Mouse (Mus musculus) liver, embryonic 14 days (tissue): Measurements from ENCODE around the gene Pqbp1. TPM values are rescaled to one million over a fixed set of nuclear protein-coding genes. Genes with fewer than 3 reads are reported as not detected.

Source experiments
- polyA plus RNA-seq: library from polyadenylated mRNA; depleted of rRNA; stranded (reverse); fragments of >200 nt; gene quantifications from 2 replicates; pipeline ENCODE4 v1.2.3, GENCODE M21; 2012; rRNA removed

Pqbp1 gene
- polyA plus RNA-seq = 48.7 and 50.7 TPM in 2 replicates

DNA sequence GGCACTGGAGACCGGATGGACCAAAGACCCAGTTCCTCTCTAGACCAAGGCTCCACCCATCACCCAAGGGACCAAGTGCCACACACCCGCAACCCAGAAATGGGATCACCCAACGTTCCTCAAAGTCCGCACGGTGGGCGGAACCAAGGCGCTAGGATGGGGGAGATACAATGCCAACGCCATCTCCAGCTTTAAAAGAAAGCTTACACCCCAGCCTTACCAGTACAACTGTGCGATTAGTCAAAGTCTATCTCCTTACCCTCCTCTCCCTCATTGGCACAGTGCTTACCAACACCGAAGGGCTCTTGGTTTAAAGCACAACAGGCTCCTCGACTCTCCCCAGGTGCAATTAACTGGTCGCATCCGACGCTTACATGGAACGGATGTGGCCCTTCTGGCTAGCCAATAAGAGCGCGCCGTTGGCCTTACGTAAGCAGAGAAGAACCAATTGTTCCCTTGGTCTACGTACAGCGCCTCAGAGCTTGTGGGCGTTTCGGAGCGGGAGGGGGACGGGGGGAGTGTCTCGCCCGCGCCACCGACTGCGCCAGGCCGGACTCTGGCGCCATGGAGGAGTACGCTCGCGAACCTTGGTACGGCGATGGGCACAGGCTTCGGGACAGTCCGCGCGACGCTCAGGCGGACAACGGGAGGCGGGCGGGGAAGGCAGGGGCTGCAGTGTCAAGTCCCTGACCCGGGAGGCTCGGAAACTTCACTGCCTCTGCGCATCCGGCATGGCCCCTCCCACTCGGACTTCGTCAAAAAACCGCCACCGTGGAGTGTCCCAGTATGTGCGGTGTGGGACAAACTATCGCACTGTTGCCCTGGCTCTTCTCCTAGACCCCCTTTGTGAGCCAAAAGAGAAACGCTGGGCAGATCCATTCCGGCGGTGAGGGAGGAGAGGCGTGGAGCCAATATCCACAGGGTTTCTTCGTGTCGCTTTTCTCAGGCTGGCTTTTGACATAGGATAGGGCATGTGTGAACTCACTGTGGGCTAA lies at the start of gene Pqbp1, which contains the start of gene Timm17b:
Pqbp1 (minus strand) TSS at position 390 of the 995 bp plus-strand sequence.
Timm17b (plus strand) TSS at position 478 of the 995 bp plus-strand sequence.

DNA sequence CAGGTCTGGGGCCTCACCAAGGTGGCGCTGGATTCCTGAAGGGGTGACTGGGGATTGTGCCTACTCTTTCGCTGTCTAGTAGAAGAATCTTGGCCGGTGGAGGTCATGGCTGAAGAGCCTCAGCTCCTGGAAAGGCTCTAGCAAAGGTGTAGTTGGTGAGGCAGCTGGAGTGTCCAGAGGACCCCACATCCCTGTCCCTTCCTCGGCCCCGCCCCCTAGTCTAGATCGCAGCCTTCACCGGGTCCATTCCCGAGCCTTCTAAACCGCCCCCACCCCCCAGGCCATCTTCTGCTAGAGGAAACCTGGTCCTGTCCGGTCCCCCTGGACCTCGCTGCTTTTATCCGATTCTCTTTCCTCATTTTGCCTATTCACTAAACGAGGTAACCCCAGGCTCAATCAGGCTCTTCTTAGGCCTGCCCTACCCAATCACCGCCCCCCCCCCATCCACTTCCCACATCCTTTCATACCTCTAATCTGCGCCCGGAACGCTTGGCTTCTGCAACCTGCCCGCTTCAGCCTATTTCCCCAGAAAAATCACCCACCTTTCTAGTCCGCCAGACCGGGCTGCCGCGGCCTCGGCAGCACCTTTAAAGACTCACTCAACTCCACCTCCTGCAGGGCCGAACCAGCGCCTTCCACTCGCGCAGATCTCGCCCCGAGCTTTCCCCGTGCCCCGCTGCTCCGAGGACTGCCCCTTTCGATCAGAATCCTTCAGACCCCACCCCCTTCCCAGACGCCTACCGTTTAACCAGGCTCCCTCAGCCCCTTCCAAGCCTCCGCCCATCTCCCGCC lies 48.2 kb upstream of the Pqbp1 start, which contains the start of gene Hdac6:
Hdac6 (minus strand) TSS at position 782 of the 792 bp plus-strand sequence.

DNA sequence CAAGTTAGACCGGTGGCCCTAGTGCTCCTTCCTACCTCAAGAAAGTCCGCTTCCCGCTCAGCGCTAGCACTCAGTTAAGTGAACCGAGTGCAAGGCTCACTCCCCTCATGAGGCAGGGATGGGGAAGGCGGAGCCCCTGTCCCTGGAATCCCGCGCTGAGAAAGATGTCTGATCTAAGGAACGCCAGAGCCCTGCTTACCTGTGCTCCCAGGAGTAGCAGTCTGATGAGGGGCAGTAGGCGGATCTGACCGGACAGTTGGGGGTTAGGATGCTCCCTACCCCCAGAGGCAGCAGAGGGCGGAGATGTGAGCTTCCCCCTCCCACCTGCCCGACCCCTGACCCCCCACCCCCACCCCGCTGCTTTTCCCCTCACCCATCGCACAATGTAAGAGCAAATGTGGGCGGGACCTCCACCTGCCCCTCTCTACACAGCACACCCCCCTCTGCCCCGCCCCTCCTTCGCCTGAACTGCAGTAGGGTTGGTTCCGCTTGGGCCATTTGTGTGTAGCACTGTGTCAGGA lies 29.3 kb upstream of the Pqbp1 start, which contains the start of gene Eras:
Eras (minus strand) TSS at position 338 of the 521 bp plus-strand sequence.

DNA sequence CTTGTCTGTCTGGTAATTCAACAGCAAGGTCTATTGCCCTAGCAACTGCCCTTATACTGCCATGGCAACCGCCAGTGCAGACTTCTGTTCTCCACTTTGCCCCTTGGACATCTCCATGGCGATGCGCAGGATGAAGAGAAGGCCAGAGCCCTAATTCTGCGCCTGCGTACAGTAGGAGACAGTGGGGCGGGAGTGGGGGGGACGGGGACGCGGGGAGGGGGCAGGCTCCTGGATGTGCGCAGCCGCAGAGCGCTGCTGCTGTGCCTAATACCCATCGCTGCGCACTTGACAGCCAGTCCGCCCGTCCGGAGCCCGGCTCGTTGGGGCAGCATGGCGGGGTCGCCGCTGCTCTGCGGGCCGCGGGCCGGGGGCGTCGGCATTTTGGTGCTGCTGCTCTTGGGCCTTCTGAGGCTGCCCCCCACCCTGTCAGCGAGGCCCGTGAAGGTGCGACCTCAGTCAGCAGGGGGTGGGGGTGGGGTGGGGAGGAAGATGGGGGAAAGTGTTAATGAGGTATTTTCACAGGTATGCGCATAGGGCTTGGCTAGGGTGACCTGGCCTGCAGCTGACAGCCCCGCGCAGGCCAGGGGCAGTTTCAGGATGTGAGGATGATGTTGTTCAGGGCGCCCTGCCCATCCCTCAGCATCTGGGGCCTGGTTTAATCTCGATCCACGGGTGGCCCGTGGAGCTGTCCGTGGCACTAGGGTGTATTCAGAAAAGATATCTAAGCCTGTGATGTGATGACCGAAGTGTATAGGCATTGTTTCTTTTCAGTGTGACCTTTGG lies 20.7 kb upstream of the Pqbp1 start, which contains the start of gene Pcsk1n:
Pcsk1n (plus strand) TSS at position 222 of the 783 bp plus-strand sequence.

DNA sequence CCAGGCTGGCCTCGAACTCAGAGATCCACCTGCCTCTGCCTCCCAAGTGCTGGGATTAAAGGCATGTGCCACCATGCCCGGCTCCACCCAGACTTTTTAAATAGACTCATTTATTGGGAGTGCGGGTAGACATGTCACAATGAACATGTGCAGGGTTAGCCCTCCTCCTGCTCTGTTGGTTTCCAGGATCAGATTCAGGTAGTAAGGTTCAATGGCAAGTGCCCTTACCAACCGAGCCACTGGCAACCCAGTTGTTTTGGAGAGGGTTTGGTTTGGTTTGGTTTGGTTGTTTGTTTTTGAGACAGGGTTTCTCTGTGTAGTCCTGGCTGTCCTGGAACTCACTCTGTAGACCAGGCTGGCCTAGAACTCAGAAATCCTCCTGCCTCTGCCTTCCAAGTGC lies 10.2 kb upstream of the Pqbp1 start, which contains the start of gene Gm10490:
Gm10490 (plus strand) TSS at position 301 of the 400 bp plus-strand sequence.

DNA sequence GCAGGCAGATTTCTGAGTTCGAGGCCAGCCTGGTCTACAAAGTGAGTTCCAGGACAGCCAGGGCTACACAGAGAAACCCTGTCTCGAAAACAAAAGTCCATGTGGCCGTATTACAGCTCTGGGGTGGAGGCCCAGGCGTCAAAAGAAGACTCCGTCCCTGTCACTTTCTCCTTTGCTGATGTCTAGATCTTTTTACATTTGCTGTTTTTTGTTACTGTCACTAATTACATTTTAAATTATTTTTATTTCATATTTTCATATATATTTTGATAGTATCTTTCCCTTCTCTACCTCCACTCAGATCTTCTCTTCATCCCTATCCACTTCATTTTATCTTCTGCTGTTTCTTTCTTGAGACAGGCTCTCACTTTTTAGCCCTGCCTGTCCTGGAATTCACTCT lies 8.7 kb upstream of the Pqbp1 start, which contains the start of gene Gm10491:
Gm10491 (minus strand) TSS at position 101 of the 400 bp plus-strand sequence.

DNA sequence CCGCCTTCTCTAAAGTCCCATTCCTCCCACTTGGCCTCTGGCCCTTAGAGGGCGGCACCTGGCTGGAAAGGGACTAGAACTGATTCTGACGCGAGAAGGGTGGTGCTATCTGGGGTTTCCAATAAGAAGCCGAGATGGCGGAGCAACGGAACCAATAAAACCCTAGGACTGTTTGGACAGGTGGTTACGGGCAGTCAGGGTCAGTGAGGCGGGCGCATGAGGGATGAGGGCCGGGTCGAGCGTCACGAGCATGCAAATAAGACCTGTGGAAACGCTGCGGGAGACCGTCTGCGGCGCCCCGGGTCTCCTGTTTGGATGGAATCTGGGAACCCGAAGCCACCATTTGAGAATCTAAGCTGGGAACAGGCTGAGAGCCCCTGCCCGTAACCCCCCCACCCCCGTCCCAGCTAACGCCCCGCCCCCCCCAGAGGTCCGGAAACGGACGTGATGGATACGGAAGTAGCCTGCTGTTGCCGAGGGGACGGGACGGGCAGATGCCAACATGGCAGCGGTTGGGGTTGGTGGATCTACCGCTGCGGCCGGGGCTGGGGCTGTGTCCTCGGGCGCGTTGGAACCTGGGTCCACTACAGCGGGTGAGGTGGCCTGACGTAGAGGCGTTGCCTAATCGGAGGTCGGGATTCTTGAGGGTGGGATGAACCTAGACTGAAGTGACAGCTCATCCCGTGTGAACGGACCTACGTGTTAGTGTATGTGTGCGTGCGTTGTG lies 15.1 kb downstream of the Pqbp1 start, which contains the start of gene Slc35a2:
Slc35a2 (plus strand) TSS at position 188 of the 727 bp plus-strand sequence.

DNA sequence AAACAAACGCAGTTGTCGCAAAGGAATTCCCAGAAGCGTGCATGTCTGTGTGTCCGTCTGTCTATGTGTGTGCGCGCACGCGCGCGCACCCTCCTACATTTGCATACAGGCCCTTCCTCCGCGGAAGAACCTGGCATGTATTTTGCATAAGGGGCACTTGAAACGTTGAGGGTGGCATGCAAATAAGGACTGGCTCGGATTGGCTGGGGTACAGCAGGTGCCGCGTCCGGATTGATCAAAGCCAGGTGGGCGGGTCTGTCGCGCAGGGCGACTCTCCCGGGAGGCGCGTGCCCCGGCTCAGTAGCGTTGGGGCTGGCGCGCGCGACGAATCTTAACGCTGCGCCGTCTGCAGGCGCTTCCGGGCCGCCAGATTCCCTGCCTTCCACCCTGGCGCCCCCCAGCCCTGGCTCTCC lies 21.1 kb downstream of the Pqbp1 start, which contains the start of gene Pim2:
Pim2 (plus strand) TSS at position 256 of the 413 bp plus-strand sequence.

Other genes with a start within 250 kb of the Pqbp1 start
- 1.2 and 1.3 TPM in 2 replicates for gene Prickle3, start 242.0 kb downstream of the Pqbp1 start, polyA plus RNA-seq
- gene Plp2, start 227.9 kb downstream of the Pqbp1 start, polyA plus RNA-seq = 24.8 and 27.6 TPM in 2 replicates
- gene Magix, start 218.0 kb downstream of the Pqbp1 start, polyA plus RNA-seq = 0.03 and 0.07 TPM in 2 replicates
- 7.1 and 8.1 TPM in 2 replicates for gene Gpkow, start 202.1 kb downstream of the Pqbp1 start, polyA plus RNA-seq
- 12.3 and 12.8 TPM in 2 replicates for gene Wdr45, start 184.9 kb downstream of the Pqbp1 start, polyA plus RNA-seq
- 0.12 and 0.20 TPM in 2 replicates for gene Gm45208, start 177.0 kb downstream of the Pqbp1 start, polyA plus RNA-seq
- 3.9 and 4.5 TPM in 2 replicates for gene Praf2, start 170.8 kb downstream of the Pqbp1 start, polyA plus RNA-seq
- gene Ccdc120, start 148.4 kb downstream of the Pqbp1 start, polyA plus RNA-seq = 1.3 TPM in 2 replicates
- 3.6 and 5.0 TPM in 2 replicates for gene Tfe3, start 136.7 kb downstream of the Pqbp1 start, polyA plus RNA-seq
- gene Gripap1, start 109.5 kb downstream of the Pqbp1 start, polyA plus RNA-seq = 30.3 and 32.3 TPM in 2 replicates
- 0.31 and 0.43 TPM in 2 replicates for gene Kcnd1, start 77.0 kb downstream of the Pqbp1 start, polyA plus RNA-seq
- 24.6 and 36.1 TPM in 2 replicates for gene Otud5, start 57.9 kb downstream of the Pqbp1 start, polyA plus RNA-seq
- 2.7 and 3.1 TPM in 2 replicates for gene Pim2, start 21.0 kb downstream of the Pqbp1 start, polyA plus RNA-seq
- 12.3 and 14.3 TPM in 2 replicates for gene Slc35a2, start 15.2 kb downstream of the Pqbp1 start, polyA plus RNA-seq
- gene Timm17b, start 88 bp upstream of the Pqbp1 start, polyA plus RNA-seq = 17.0 and 19.4 TPM in 2 replicates
- not detected in 2 replicates for gene Gm10491, start 8.6 kb upstream of the Pqbp1 start, polyA plus RNA-seq
- gene Gm10490, start 10.3 kb upstream of the Pqbp1 start, polyA plus RNA-seq = not detected in 2 replicates
- 0.01 and 0.02 TPM in 2 replicates for gene Pcsk1n, start 20.6 kb upstream of the Pqbp1 start, polyA plus RNA-seq
- gene Eras, start 29.3 kb upstream of the Pqbp1 start, polyA plus RNA-seq = not detected in 2 replicates
- gene Hdac6, start 48.6 kb upstream of the Pqbp1 start, polyA plus RNA-seq = 10.6 and 11.4 TPM in 2 replicates
- 97.0 and 119 TPM in 2 replicates for gene Gata1, start 78.8 kb upstream of the Pqbp1 start, polyA plus RNA-seq
- 0.09 TPM in 1 of 2 replicates, not detected in the other for gene Glod5, start 119.2 kb upstream of the Pqbp1 start, polyA plus RNA-seq
- 27.8 and 33.8 TPM in 2 replicates for gene Suv39h1, start 175.5 kb upstream of the Pqbp1 start, polyA plus RNA-seq
- gene Was, start 191.2 kb upstream of the Pqbp1 start, polyA plus RNA-seq = 9.5 and 11.2 TPM in 2 replicates
- gene Wdr13, start 233.6 kb upstream of the Pqbp1 start, polyA plus RNA-seq = 14.9 and 16.9 TPM in 2 replicates
- 241 and 293 TPM in 2 replicates for gene Rbm3, start 246.6 kb upstream of the Pqbp1 start, polyA plus RNA-seq